Comparison of ENCODE assay signal across 10 mouse cellular contexts in the genomic region with DNA sequence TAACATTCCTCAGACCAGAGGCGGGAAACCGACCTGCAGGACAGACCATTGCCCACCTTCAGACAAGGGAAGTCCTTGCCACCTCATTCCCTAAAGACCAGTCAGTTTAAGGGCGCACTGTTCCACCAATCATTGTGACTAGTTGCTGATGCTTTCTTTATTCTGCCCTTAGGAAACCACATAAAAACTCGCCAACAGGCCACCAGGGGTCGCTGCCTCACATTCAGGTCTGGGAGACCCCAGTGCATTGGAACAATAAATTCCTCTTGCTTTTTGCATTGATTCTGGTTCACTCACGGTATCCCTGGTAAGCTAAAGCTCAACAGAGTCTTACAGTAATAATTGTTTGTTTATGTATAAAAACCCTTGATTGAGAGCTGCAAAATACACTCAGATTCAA. TPM values are rescaled to one million over a fixed set of nuclear protein-coding genes. Genes with fewer than 3 reads are reported as not detected.
DNase-seq lines count a peak whose midpoint lies in the region; ATAC-seq and TF ChIP-seq lines count a peak whose summit lies in the region.
"Had no signal": no experiment of that assay in that cellular context is flagged by ENCODE, and none has a peak within 500 bp of the region (broad histone marks: within the 10 kb centered on the region; RNA-seq: fewer than 3 reads in every experiment).

No protein-coding gene starts in this region.

- WGBS in kidney, embryonic 16.5 days = 24% methylated on average over 6 of the region's 6 CpGs
- 25% methylated on average over 6 of the region's 6 CpGs for WGBS in bone marrow, adult 2 months
- 24% methylated on average over 6 of the region's 6 CpGs for WGBS in lung, adult 2 months

- ATAC-seq in kidney, embryonic 16.5 days (ENCODE audit: low FRiP score, low TSS enrichment) = no peak
- ATAC-seq in inflammation-experienced regulatory T-cells, adult 6 months = no peak

- no peak overlapping the region for H3K9ac ChIP-seq in kidney, embryonic 16.5 days (replicated peaks; ENCODE audit: low read length)
- H3K9ac ChIP-seq: heart, embryonic 13.5 days; midbrain, embryonic 12.5 days had no signal

- H3K27ac ChIP-seq in kidney, embryonic 16.5 days (ENCODE audit: low read length) = no peak overlapping the region
- no peak overlapping the region for H3K27ac ChIP-seq in bone marrow, adult 2 months (ENCODE audit: control insufficient read depth, insufficient read depth, low read depth, low read length, poor library complexity)
- H3K27ac ChIP-seq: heart, embryonic 13.5 days; midbrain, embryonic 12.5 days had no signal

- H3K27me3 ChIP-seq in kidney, embryonic 16.5 days (ENCODE audit: insufficient read depth, low read length) = no peaks in the 10 kb centered on the region
- H3K27me3 ChIP-seq: heart, embryonic 13.5 days; midbrain, embryonic 12.5 days had no signal

- H3K4me1 ChIP-seq in kidney, embryonic 16.5 days (ENCODE audit: insufficient read depth, low read length) = no peaks in the 10 kb centered on the region
- H3K4me1 ChIP-seq in bone marrow, adult 2 months (ENCODE audit: control insufficient read depth, insufficient read depth, low read length) = no peaks in the 10 kb centered on the region
- no peaks in the 10 kb centered on the region for H3K4me1 ChIP-seq in lung, adult 2 months (ENCODE audit: control insufficient read depth, insufficient read depth, low read length)
- H3K4me1 ChIP-seq: heart, embryonic 13.5 days; midbrain, embryonic 12.5 days had no signal

- TF ChIP-seq POLR2A in bone marrow, adult 2 months (IDR thresholded peaks at IDR 0.05; ENCODE audit: borderline replicate concordance, control insufficient read depth, low read depth, low read length) = no peak
- no peak for TF ChIP-seq POLR2A in lung, adult 2 months (IDR thresholded peaks at IDR 0.05; ENCODE audit: borderline replicate concordance, extremely low read depth, low read depth, low read length)

- H3K36me3 ChIP-seq in kidney, embryonic 16.5 days (ENCODE audit: insufficient read depth, low read length) = no peaks in the 10 kb centered on the region
- H3K36me3 ChIP-seq: heart, embryonic 13.5 days; midbrain, embryonic 12.5 days had no signal

- peak; percentile 68 for TF ChIP-seq CTCF in bone marrow, adult 2 months (IDR thresholded peaks at IDR 0.05; ENCODE audit: control insufficient read depth, insufficient read depth, low read length)
- peak; percentile 62 for TF ChIP-seq CTCF in lung, adult 2 months (IDR thresholded peaks at IDR 0.05; ENCODE audit: insufficient read depth, low read length)

- H3K4me2 ChIP-seq in kidney, embryonic 16.5 days (replicated peaks; ENCODE audit: low read depth, low read length) = no peak overlapping the region
- H3K4me2 ChIP-seq: heart, embryonic 13.5 days; midbrain, embryonic 12.5 days had no signal

- H3K9me3 ChIP-seq in kidney, embryonic 16.5 days (ENCODE audit: low read length) = no peaks in the 10 kb centered on the region
- H3K9me3 ChIP-seq: heart, embryonic 13.5 days; midbrain, embryonic 12.5 days had no signal

- DNase-seq in cerebellum, postnatal 10 days = peak; percentile 84
- DNase-seq in cerebellum, adult 11 months = no peak
- DNase-seq in kidney, postnatal 10 days = peak; percentile 65
- peak; percentile 56 for DNase-seq in 416B (ENCODE audit: low read depth)
- peak; percentile 26 for DNase-seq in lung, adult 2 months

- no peak overlapping the region for H3K4me3 ChIP-seq in kidney, embryonic 16.5 days (ENCODE audit: low read length)
- H3K4me3 ChIP-seq in bone marrow, adult 2 months (replicated peaks; ENCODE audit: control insufficient read depth, low read depth, low read length) = no peak overlapping the region
- no peak overlapping the region for H3K4me3 ChIP-seq in lung, adult 2 months (replicated peaks; ENCODE audit: extremely low read depth, low read depth, low read length)
- H3K4me3 ChIP-seq: heart, embryonic 13.5 days; midbrain, embryonic 12.5 days had no signal

RNA-seq across cellular contexts. Expression of gene Fcna, which starts 12.1 kb away (rescaled TPM):
- 2.6 and 3.2 TPM in 2 replicates for polyA plus RNA-seq in kidney, embryonic 16.5 days (2015; fragmentation: Nextera tagmentation; extraction: Ambion mirVana)
- 14.7 and 28.0 TPM in 2 replicates for polyA plus RNA-seq in bone marrow, adult 2 months (2011; ENCODE audit: insufficient read depth, insufficient read length, low replicate concordance, missing spikeins)
- polyA plus RNA-seq in lung, adult 2 months (2012; rRNA removed) = 3.5 and 8.2 TPM in 2 replicates
- under 1 TPM in 1 of 3 experiments, not detected in 2; 0.96 TPM for polyA plus RNA-seq in inflammation-experienced regulatory T-cells, adult 6 months (2017; shearing (Covaris generic))

RNA-seq across cellular contexts. Expression of gene Lcn8, which starts 13.0 kb away (rescaled TPM):
- polyA plus RNA-seq in kidney, embryonic 16.5 days (2015; fragmentation: Nextera tagmentation; extraction: Ambion mirVana) = not detected in 2 replicates
- polyA plus RNA-seq in bone marrow, adult 2 months (2011; ENCODE audit: insufficient read depth, insufficient read length, low replicate concordance, missing spikeins) = not detected in 2 replicates
- not detected in 2 replicates for polyA plus RNA-seq in lung, adult 2 months (2012; rRNA removed)
- polyA plus RNA-seq in inflammation-experienced regulatory T-cells, adult 6 months (2017; shearing (Covaris generic)) = not detected
- polyA plus RNA-seq: heart, embryonic 13.5 days; midbrain, embryonic 12.5 days had no signal

RNA-seq across cellular contexts. Expression of gene Lcn5, which starts 17.9 kb away (rescaled TPM):
- not detected in 2 replicates for polyA plus RNA-seq in kidney, embryonic 16.5 days (2015; fragmentation: Nextera tagmentation; extraction: Ambion mirVana)
- not detected in 2 replicates for polyA plus RNA-seq in bone marrow, adult 2 months (2011; ENCODE audit: insufficient read depth, insufficient read length, low replicate concordance, missing spikeins)
- not detected in 2 replicates for polyA plus RNA-seq in lung, adult 2 months (2012; rRNA removed)
- not detected for polyA plus RNA-seq in inflammation-experienced regulatory T-cells, adult 6 months (2017; shearing (Covaris generic))
- polyA plus RNA-seq: heart, embryonic 13.5 days; midbrain, embryonic 12.5 days had no signal

RNA-seq across cellular contexts. Expression of gene Tmem141, which starts 18.1 kb away (rescaled TPM):
- polyA plus RNA-seq in kidney, embryonic 16.5 days (2015; fragmentation: Nextera tagmentation; extraction: Ambion mirVana) = 36.1 and 37.6 TPM in 2 replicates
- polyA plus RNA-seq in bone marrow, adult 2 months (2011; ENCODE audit: insufficient read depth, insufficient read length, low replicate concordance, missing spikeins) = 17.3 and 20.9 TPM in 2 replicates
- 15.0 and 17.0 TPM in 2 replicates for polyA plus RNA-seq in lung, adult 2 months (2012; rRNA removed)
- polyA plus RNA-seq in inflammation-experienced regulatory T-cells, adult 6 months (2017; shearing (Covaris generic)) = 1 to 10 TPM in 2 of 3 experiments, under 1 TPM in 1; 0.80 to 2.2 (median 1.1) TPM

RNA-seq across cellular contexts. Expression of gene Ccdc183, which starts 22.4 kb away (rescaled TPM):
- 0.27 and 0.33 TPM in 2 replicates for polyA plus RNA-seq in kidney, embryonic 16.5 days (2015; fragmentation: Nextera tagmentation; extraction: Ambion mirVana)
- not detected in 2 replicates for polyA plus RNA-seq in bone marrow, adult 2 months (2011; ENCODE audit: insufficient read depth, insufficient read length, low replicate concordance, missing spikeins)
- not detected in 2 replicates for polyA plus RNA-seq in lung, adult 2 months (2012; rRNA removed)
- not detected for polyA plus RNA-seq in inflammation-experienced regulatory T-cells, adult 6 months (2017; shearing (Covaris generic))
